ENCODE assay signal across 13 mouse cellular contexts in genomic region chr7:144894706-144895105, GRCm38 (mm10). TPM values are rescaled to one million over a fixed set of nuclear protein-coding genes. Genes with fewer than 3 reads are reported as not detected.
A peak's percentile ranks its signal among the peaks of the same experiment; 100 is the strongest.
DNase-seq lines count a peak whose midpoint lies in the region; ATAC-seq and TF ChIP-seq lines count a peak whose summit lies in the region.
"Had no signal": no experiment of that assay in that cellular context is flagged by ENCODE, and none has a peak within 500 bp of the region (broad histone marks: within the 10 kb centered on the region; RNA-seq: fewer than 3 reads in every experiment).

No protein-coding gene starts in this region.

- 1% methylated on average over 4 of the region's 4 CpGs for WGBS in forebrain, embryonic 16.5 days
- 5% methylated on average over 4 of the region's 4 CpGs for WGBS in limb, embryonic 15.5 days
- under 1% methylated on average over 4 of the region's 4 CpGs for WGBS in neural tube, embryonic 13.5 days

- H3K4me2 ChIP-seq in forebrain, embryonic 16.5 days (ENCODE audit: low read length), result peak overlapping the region; percentile 96
- 0 out of 2 replicates have a peak overlapping the region, but pooled peaks have one; percentile 86 for H3K4me2 ChIP-seq in limb, embryonic 15.5 days
- H3K4me2 ChIP-seq in neural tube, embryonic 13.5 days, result peak overlapping the region; percentile 80

- H3K9me3 ChIP-seq in megakaryocyte, embryonic 14.5 days, result no peaks in the 10 kb centered on the region
- no peaks in the 10 kb centered on the region for H3K9me3 ChIP-seq in forebrain, embryonic 16.5 days (ENCODE audit: control insufficient read depth, low read length)
- no peaks in the 10 kb centered on the region for H3K9me3 ChIP-seq in limb, embryonic 15.5 days
- no peaks in the 10 kb centered on the region for H3K9me3 ChIP-seq in neural tube, embryonic 13.5 days

- H3K27ac ChIP-seq in forebrain, embryonic 16.5 days (ENCODE audit: low read length), result no peak overlapping the region; the same call in 1 of the 2 replicates
- no peak overlapping the region for H3K27ac ChIP-seq in limb, embryonic 15.5 days
- H3K27ac ChIP-seq in neural tube, embryonic 13.5 days (replicated peaks), result peak overlapping the region; percentile 39; the same call in 1 of the 2 replicates
- no peak overlapping the region for H3K27ac ChIP-seq in layer of hippocampus, adult 2 months

- H3K4me3 ChIP-seq in megakaryocyte, embryonic 14.5 days (replicated peaks), result peak overlapping the region; percentile 94
- H3K4me3 ChIP-seq in forebrain, embryonic 16.5 days (replicated peaks; ENCODE audit: low read length), result peak overlapping the region; percentile 53
- H3K4me3 ChIP-seq in limb, embryonic 15.5 days, result 0 out of 2 replicates have a peak overlapping the region, but pooled peaks have one; percentile 1
- H3K4me3 ChIP-seq in neural tube, embryonic 13.5 days, result peak overlapping the region; percentile 46
- H3K4me3 ChIP-seq in layer of hippocampus, adult 2 months, result no peak overlapping the region; the same call in 1 of the 2 replicates

- no peak for ATAC-seq in megakaryocyte, adult 5-6 weeks (ENCODE audit: poor library complexity, severe bottlenecking)
- no peak for ATAC-seq in forebrain, embryonic 16.5 days
- ATAC-seq in limb, embryonic 15.5 days (ENCODE audit: insufficient number of reproducible peaks, low FRiP score, low TSS enrichment, low read depth), result no peak
- peak; percentile 9; the same call in 1 of the 2 replicates for ATAC-seq in neural tube, embryonic 13.5 days (ENCODE audit: low read depth)

- H3K4me1 ChIP-seq in megakaryocyte, embryonic 14.5 days, result peaks cover 29% of the 10 kb centered on the region
- peaks cover 26% of the 10 kb centered on the region for H3K4me1 ChIP-seq in forebrain, embryonic 16.5 days (replicated peaks; ENCODE audit: control insufficient read depth, insufficient read depth, low read length)
- H3K4me1 ChIP-seq in limb, embryonic 15.5 days, result peaks cover 26% of the 10 kb centered on the region
- peaks cover 42% of the 10 kb centered on the region for H3K4me1 ChIP-seq in neural tube, embryonic 13.5 days (replicated peaks)

- no peak overlapping the region for H3K9ac ChIP-seq in forebrain, embryonic 16.5 days (replicated peaks; ENCODE audit: low read depth, low read length)
- H3K9ac ChIP-seq in limb, embryonic 15.5 days, result no peak overlapping the region
- no peak overlapping the region for H3K9ac ChIP-seq in neural tube, embryonic 13.5 days

- TF ChIP-seq CTCF in layer of hippocampus, adult 2 months (conservative IDR thresholded peaks at IDR 0.05), result no peak

- no peak for DNase-seq in lung, adult 18-20 months
- DNase-seq in yolk sac, embryonic 10.5 days (ENCODE audit: low spot score), result no peak
- DNase-seq in layer of hippocampus, adult 2 months (ENCODE audit: low spot score in 2 of 2), result no peak
- DNase-seq: right cerebral cortex, postnatal 25 days; thymus, postnatal 25 days had no signal

- peaks cover 71% of the 10 kb centered on the region for H3K27me3 ChIP-seq in megakaryocyte, embryonic 14.5 days (replicated peaks)
- H3K27me3 ChIP-seq in forebrain, embryonic 16.5 days (replicated peaks; ENCODE audit: control insufficient read depth, insufficient read depth, low read length), result peaks cover 25% of the 10 kb centered on the region
- peaks cover 53% of the 10 kb centered on the region for H3K27me3 ChIP-seq in limb, embryonic 15.5 days
- H3K27me3 ChIP-seq in neural tube, embryonic 13.5 days, result peaks cover 51% of the 10 kb centered on the region

- H3K36me3 ChIP-seq in megakaryocyte, embryonic 14.5 days (replicated peaks; ENCODE audit: low read length), result no peaks in the 10 kb centered on the region
- H3K36me3 ChIP-seq in forebrain, embryonic 16.5 days (ENCODE audit: control insufficient read depth, insufficient read depth), result no peaks in the 10 kb centered on the region
- H3K36me3 ChIP-seq in limb, embryonic 15.5 days, result no peaks in the 10 kb centered on the region
- H3K36me3 ChIP-seq in neural tube, embryonic 13.5 days, result no peaks in the 10 kb centered on the region

RNA-seq across cellular contexts. Expression of gene Fgf15, which starts 1.6 kb away (rescaled TPM):
- 1.3 TPM in 1 of 2 replicates, not detected in the other for polyA plus RNA-seq in megakaryocyte, embryonic 14.5 days (2012; ENCODE audit: insufficient read depth, low replicate concordance)
- total RNA-seq in megakaryocyte, adult 5-6 weeks (2015), result not detected in 2 replicates
- not detected in 2 replicates for total RNA-seq in megakaryocyte, adult 5-6 weeks (2017)
- polyA plus RNA-seq in forebrain, embryonic 16.5 days (2015; fragmentation: Nextera tagmentation; extraction: Ambion mirVana), result 11.6 and 19.7 TPM in 2 replicates
- not detected in 2 replicates for polyA plus RNA-seq in limb, embryonic 15.5 days (2015; fragmentation: Nextera tagmentation; extraction: Ambion mirVana)
- 27.4 and 29.1 TPM in 2 replicates for polyA plus RNA-seq in neural tube, embryonic 13.5 days (2015; fragmentation: Nextera tagmentation; extraction: Ambion mirVana)
- total RNA-seq in layer of hippocampus, adult 2 months (2021), result not detected
- total RNA-seq: layer of hippocampus, postnatal 25 days had no signal
- polyA plus RNA-seq: cortical plate, adult 2 months had no signal

RNA-seq across cellular contexts. Expression of gene LTO1, which starts 20.2 kb away (rescaled TPM):
- polyA plus RNA-seq in megakaryocyte, embryonic 14.5 days (2012; ENCODE audit: insufficient read depth, low replicate concordance), result 1.3 and 20.1 TPM in 2 replicates
- 13.8 and 14.5 TPM in 2 replicates for total RNA-seq in megakaryocyte, adult 5-6 weeks (2015)
- 49.5 and 53.8 TPM in 2 replicates for total RNA-seq in megakaryocyte, adult 5-6 weeks (2017)
- polyA plus RNA-seq in forebrain, embryonic 16.5 days (2015; fragmentation: Nextera tagmentation; extraction: Ambion mirVana), result 36.7 and 42.8 TPM in 2 replicates
- polyA plus RNA-seq in limb, embryonic 15.5 days (2015; fragmentation: Nextera tagmentation; extraction: Ambion mirVana), result 27.9 and 28.1 TPM in 2 replicates
- 33.8 and 36.3 TPM in 2 replicates for polyA plus RNA-seq in neural tube, embryonic 13.5 days (2015; fragmentation: Nextera tagmentation; extraction: Ambion mirVana)
- total RNA-seq in layer of hippocampus, adult 2 months (2021), result 10 to 100 TPM; 26.2 to 33.8 TPM

RNA-seq across cellular contexts. Expression of gene Ccnd1, which starts 45.0 kb away (rescaled TPM):
- 12.9 and 17.6 TPM in 2 replicates for polyA plus RNA-seq in megakaryocyte, embryonic 14.5 days (2012; ENCODE audit: insufficient read depth, low replicate concordance)
- total RNA-seq in megakaryocyte, adult 5-6 weeks (2015), result 8.1 and 11.1 TPM in 2 replicates
- total RNA-seq in megakaryocyte, adult 5-6 weeks (2017), result 5.2 and 5.5 TPM in 2 replicates
- 31.4 and 40.7 TPM in 2 replicates for polyA plus RNA-seq in forebrain, embryonic 16.5 days (2015; fragmentation: Nextera tagmentation; extraction: Ambion mirVana)
- polyA plus RNA-seq in limb, embryonic 15.5 days (2015; fragmentation: Nextera tagmentation; extraction: Ambion mirVana), result 129 TPM in 2 replicates
- polyA plus RNA-seq in neural tube, embryonic 13.5 days (2015; fragmentation: Nextera tagmentation; extraction: Ambion mirVana), result 31.1 and 50.8 TPM in 2 replicates
- total RNA-seq in layer of hippocampus, adult 2 months (2021), result 10 to 100 TPM; 43.7 to 48.3 TPM

RNA-seq across cellular contexts. Expression of gene Fgf4, which starts 47.5 kb away (rescaled TPM):
- polyA plus RNA-seq in megakaryocyte, embryonic 14.5 days (2012; ENCODE audit: insufficient read depth, low replicate concordance), result not detected in 2 replicates
- not detected in 2 replicates for total RNA-seq in megakaryocyte, adult 5-6 weeks (2015)
- total RNA-seq in megakaryocyte, adult 5-6 weeks (2017), result not detected in 2 replicates
- not detected in 2 replicates for polyA plus RNA-seq in forebrain, embryonic 16.5 days (2015; fragmentation: Nextera tagmentation; extraction: Ambion mirVana)
- 0.38 and 0.61 TPM in 2 replicates for polyA plus RNA-seq in limb, embryonic 15.5 days (2015; fragmentation: Nextera tagmentation; extraction: Ambion mirVana)
- not detected in 2 replicates for polyA plus RNA-seq in neural tube, embryonic 13.5 days (2015; fragmentation: Nextera tagmentation; extraction: Ambion mirVana)
- not detected for total RNA-seq in layer of hippocampus, adult 2 months (2021)
- total RNA-seq: layer of hippocampus, postnatal 25 days had no signal
- polyA plus RNA-seq: cortical plate, adult 2 months; gonadal fat pad, adult 2 months had no signal

RNA-seq across cellular contexts. Expression of gene Fgf3, which starts 56.8 kb away (rescaled TPM):
- polyA plus RNA-seq in megakaryocyte, embryonic 14.5 days (2012; ENCODE audit: insufficient read depth, low replicate concordance), result 7.0 and 9.2 TPM in 2 replicates
- total RNA-seq in megakaryocyte, adult 5-6 weeks (2015), result 0.66 and 0.96 TPM in 2 replicates
- 0.20 and 0.51 TPM in 2 replicates for total RNA-seq in megakaryocyte, adult 5-6 weeks (2017)
- 2.1 and 3.5 TPM in 2 replicates for polyA plus RNA-seq in forebrain, embryonic 16.5 days (2015; fragmentation: Nextera tagmentation; extraction: Ambion mirVana)
- 0.06 and 0.12 TPM in 2 replicates for polyA plus RNA-seq in limb, embryonic 15.5 days (2015; fragmentation: Nextera tagmentation; extraction: Ambion mirVana)
- polyA plus RNA-seq in neural tube, embryonic 13.5 days (2015; fragmentation: Nextera tagmentation; extraction: Ambion mirVana), result 1.1 and 1.2 TPM in 2 replicates
- under 1 TPM in 1 of 2 experiments, not detected in 1; 0.31 TPM for total RNA-seq in layer of hippocampus, adult 2 months (2021)
- total RNA-seq: layer of hippocampus, postnatal 25 days had no signal
- polyA plus RNA-seq: gonadal fat pad, adult 2 months had no signal
